Mouse (Mus musculus) Muller cell, postnatal 12 days (primary cell): ENCODE data around the gene Ces2c.
"Not testable (repeated sequence)": the region's sequence is repeated elsewhere in the genome, so short reads cannot be mapped to it uniquely, and the experiment has no call there.

Experiments used
- DNase-seq: peaks from one replicate; pipeline ENCODE4 v3.0.0-alpha.2; 2015; ENCODE audit errors: inconsistent ontology term

Ces2c gene

GRCm38 (mm10) chr8:104846831-104847230, at the start of gene Ces2c:
Gene Ces2c, plus strand, starts transcription at chr8:104847068.
- DNase-seq, result no peak

- DNase-seq, result no peak
Measured at GRCm38 (mm10) chr8:104799385-104799784, 47.5 kb upstream of the Ces2c start.

- no peak for DNase-seq
Measured at GRCm38 (mm10) chr8:104806127-104806526, 40.7 kb upstream of the Ces2c start.

- no peak for DNase-seq
Measured at GRCm38 (mm10) chr8:104808542-104809413, 38.1 kb upstream of the Ces2c start.

- no peak for DNase-seq
Measured at GRCm38 (mm10) chr8:104809436-104809835, 37.4 kb upstream of the Ces2c start.

GRCm38 (mm10) chr8:104826912-104827311, 20.0 kb upstream of the Ces2c start:
- DNase-seq, result no peak

- no peak for DNase-seq
Measured at GRCm38 (mm10) chr8:104828221-104828620, 18.6 kb upstream of the Ces2c start.

- no peak for DNase-seq
Measured at GRCm38 (mm10) chr8:104831440-104831839, 15.4 kb upstream of the Ces2c start, which contains the start of gene Ces2b. Gene Ces2b, plus strand, starts transcription at chr8:104831572.

GRCm38 (mm10) chr8:104841360-104842078, 5.3 kb upstream of the Ces2c start:
- DNase-seq, result no peak

- no peak for DNase-seq
Measured at GRCm38 (mm10) chr8:104847741-104848462, 1.0 kb downstream of the Ces2c start.

GRCm38 (mm10) chr8:104866844-104867531, 20.1 kb downstream of the Ces2c start:
- DNase-seq, result not testable (repeated sequence)

- not testable (repeated sequence) for DNase-seq
Measured at GRCm38 (mm10) chr8:104868876-104869275, 22.0 kb downstream of the Ces2c start.

- not testable (repeated sequence) for DNase-seq
Measured at GRCm38 (mm10) chr8:104886223-104886926, 39.5 kb downstream of the Ces2c start.

- no peak for DNase-seq
Measured at GRCm38 (mm10) chr8:104901746-104902145, 54.9 kb downstream of the Ces2c start.
